Mouse (Mus musculus) urinary bladder, postnatal 14 days (tissue): ENCODE data around the gene Gtf3c5.
A peak's percentile ranks its signal among the peaks of the same experiment; 100 is the strongest.

Source experiments
- DNase-seq: peaks from one replicate; pipeline ENCODE4 v3.0.0; 2021; ENCODE audit warnings: low spot score

The Gtf3c5 gene

DNA sequence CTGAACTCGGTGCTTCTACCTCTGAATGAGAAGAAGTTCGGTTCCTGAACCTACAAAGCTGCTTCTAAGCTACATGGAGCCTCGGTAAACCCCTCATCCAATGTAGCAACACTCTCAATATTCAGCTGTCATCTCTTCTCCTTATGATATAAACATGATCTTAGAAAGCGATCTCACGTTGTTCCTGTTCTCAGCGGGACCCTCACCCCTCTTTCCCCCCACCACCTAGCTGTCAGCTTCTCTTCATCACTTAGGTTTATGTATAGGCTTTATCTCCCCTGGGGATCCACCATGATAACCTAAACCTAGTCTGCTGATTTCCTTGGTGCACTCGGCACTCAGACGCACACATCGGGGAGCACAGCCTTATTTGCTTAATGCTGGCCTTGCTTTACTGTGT lies at the start of gene Gtf3c5:
TSS of gene Gtf3c5 (minus strand) at position 101 of the 400 bp plus-strand sequence.
- no peak for DNase-seq

DNA sequence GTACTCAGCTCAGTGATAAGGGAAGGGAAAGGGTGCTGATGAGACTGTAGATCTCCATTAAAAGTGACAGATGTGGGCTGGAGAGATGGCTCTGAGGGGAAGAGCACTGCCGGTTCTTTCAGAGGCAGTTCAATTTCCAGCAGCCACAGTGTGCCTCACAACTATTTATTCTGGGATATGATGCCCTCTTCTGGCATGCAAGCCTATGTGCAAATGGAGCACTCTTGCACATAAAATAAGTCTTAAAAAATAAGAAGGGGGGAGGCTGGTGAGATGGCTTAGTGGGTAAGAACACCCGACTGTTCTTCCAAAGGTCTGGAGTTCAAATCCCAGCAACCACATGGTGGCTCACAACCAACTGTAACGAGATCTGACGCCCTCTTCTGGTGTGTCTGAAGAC lies 49.6 kb upstream of the Gtf3c5 start:
- DNase-seq = no peak

DNA sequence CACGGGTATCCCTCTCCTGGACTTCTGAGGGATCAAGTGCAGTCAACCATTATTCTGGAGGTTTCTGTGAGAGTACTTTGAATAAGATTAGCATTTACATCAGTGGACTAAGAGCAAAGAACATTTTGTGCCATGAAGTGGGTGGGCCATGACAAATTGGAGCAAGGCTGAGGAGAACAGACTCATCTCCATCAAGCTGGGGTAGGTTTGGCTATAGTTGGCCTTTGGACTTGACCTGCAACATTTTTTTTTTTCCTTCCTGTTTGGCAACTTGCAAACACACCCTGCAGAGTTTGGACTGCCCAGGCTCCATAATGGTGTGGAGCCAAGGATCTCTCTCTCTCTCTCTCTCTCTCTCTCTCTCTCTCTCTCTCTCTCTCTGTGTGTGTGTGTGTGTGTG lies 49.1 kb upstream of the Gtf3c5 start:
- DNase-seq = no peak

DNA sequence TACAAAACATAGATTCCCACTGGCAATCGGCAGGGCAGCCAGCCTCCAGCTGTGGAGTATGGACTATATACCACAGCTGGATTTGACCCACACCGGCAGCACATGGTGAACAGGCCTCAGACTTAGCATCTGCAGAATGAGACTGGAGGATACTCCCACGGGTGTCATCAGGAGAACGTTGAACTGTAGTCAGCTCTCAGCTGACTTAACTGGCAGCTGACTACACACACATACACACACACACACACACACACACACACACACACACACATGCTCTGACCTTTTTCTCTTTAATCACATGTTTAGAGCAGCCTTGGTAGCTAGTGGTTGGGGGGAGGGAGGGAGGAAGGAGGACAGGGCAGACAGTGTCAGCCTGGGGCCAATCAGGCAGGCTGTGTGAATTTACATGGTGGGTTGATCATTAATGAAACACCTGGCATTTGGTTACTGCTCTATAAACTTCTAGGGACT lies 46.4 kb upstream of the Gtf3c5 start:
- DNase-seq = no peak

DNA sequence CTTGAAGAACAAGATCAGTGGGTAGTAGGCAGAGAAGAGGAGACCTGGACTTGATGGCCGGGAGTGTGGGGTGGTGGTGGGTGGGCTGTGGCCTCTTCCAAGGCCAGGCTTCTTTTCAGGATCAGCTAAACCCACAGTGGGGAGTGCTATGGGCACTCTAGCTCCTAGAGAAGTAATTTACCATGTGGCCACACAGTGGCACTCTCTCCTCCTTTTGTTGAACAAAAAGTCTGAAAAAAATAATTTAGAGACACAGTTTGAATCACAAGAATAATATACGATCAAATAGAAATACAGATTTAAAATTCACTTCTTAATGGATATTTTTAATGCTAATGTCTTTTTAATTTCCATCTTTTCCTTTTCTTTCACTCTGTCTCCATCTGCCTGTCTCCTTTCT lies 44.5 kb upstream of the Gtf3c5 start:
- no peak for DNase-seq

DNA sequence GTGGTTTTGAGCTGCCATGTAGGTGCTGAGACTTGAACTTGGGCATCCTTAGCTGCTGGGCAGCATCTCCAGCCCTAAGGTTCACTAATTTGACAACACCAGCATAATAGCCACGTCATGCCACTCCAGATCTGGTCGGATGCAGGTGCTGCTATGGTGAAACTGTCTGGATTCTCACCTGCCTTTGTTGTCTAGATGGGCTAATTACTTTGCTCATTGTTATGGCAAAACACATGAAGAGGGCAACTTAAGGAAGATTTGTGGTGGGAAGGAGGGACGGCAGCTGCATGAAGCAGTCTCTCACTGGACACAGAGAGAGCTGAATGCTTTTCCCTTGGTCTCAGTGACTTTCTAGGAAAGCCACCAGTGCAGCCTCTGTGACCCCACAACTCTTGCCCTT lies 42.5 kb upstream of the Gtf3c5 start:
- DNase-seq = no peak

DNA sequence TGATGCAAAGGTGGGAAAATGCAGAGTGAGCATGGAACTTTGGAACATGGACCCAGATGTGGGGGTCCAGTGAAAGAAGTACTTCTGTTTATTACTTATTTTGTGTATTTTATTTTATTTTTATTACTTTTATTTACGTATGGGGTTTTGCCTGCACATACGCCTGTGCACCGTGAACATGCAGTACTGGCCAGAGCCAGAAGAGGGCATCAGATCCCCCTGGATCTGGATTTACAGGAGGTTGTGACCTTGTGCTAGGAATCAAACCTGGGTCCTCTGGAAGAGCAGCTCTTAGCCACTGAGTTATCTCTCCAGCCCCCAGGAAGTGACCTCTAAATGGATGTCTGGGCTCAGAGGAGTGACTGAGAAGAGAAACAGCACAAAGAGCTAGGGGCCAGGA lies 41.3 kb upstream of the Gtf3c5 start:
- DNase-seq = no peak

DNA sequence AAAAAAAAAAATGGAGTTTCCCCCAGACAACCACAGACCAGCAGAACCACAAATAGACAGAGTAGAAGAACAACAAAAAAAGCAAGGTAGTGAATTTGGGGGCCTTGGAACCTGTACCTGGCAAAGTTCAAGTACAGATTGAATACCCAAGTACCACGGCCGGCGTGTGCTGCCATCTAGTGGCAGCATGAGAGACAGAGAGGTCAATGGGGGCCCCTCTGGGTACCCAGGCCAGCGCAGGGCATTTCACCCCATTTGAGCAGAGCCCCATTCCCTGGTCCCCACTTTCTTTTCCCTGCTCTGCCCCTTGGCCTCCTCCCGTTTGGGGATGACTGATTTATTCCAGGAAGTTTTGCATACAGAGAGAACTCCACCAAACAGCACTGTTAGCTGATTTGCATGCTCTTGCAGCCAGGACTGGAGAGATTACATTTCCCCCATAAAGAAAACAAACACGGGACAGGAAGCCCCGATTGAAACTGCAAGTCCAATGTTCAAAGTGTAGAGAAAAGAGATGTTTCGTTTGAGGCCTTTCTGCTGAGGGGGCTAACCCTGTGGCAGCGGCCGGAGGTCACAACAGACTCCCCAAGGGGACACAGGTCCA lies 39.1 kb upstream of the Gtf3c5 start:
- DNase-seq = peak; percentile 15

GRCm38 (mm10) chr2:28621664-28622171 lies 38.2 kb upstream of the Gtf3c5 start, which contains the start of gene Gfi1b:
Gfi1b (minus strand) TSS chr2:28621982.
- DNase-seq = no peak

- no peak for DNase-seq
These were observed 37.6 kb upstream of the Gtf3c5 start for GRCm38 (mm10) chr2:28621111-28621510.

DNA sequence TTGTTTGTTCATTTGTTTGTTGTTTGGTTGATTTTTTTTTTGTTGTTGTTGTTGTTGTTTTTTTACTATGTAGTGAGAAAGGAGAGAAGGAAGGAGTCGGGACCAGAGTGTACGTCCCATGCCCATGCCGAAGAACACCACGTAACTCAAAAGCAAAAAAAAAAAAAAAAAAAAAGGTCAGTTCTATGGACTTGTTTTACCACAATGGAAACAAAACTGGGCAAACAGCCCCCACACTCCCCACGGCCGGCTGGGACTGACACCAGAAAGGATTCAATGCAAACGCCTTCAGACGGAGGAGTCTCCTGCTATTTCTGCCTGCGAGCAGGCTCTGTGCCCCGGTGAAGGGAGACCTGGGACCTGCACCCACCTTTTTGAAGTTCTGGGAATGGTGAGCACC lies 37.0 kb upstream of the Gtf3c5 start:
- no peak for DNase-seq

DNA sequence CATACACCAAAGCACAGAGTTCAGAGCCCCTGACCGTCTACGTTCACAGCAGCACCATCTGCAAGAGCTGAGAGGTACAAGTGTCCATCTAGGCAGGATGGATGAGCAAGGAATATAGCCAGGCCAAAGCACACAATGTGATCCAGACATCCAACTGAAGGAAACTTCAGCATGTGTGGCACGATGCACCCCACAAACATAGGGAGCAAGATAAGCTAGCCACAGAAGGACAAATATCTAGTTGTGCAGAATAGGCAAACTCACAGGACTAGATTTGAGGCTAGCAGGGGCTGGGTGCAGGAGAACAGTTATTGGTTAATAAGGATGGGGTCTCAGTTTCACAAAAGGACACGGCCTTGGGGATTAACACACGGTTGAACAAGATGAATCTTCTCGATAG lies 35.8 kb upstream of the Gtf3c5 start:
- no peak for DNase-seq

DNA sequence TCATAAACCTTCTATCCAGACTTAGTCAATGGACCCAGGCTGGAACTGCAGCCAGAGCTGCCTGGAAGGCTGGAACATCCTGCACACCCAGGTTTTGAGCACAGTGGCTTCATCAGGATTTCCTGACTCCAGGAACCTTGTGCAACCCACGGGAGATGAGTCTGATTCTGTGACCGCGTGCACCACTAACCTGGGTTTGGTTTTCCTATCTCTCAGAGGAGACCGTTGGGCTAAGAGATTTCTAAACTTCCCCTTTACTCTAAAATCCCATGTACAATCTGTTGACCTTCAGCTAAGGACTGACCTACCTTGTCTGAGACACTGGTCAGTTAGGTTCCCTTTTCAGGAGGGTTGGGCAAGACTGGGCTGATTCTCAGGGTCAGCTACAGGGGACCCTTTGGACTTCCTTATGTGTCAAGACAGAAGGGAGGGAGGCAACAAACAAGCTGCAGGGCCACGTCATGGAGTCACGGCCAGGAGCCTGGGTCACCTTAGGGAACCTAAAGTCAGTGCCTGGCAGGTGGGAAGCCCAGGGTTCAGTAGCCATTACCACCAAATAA lies 35.3 kb upstream of the Gtf3c5 start:
- DNase-seq = no peak

- no peak for DNase-seq
These were observed 34.2 kb upstream of the Gtf3c5 start for GRCm38 (mm10) chr2:28617498-28618486.

DNA sequence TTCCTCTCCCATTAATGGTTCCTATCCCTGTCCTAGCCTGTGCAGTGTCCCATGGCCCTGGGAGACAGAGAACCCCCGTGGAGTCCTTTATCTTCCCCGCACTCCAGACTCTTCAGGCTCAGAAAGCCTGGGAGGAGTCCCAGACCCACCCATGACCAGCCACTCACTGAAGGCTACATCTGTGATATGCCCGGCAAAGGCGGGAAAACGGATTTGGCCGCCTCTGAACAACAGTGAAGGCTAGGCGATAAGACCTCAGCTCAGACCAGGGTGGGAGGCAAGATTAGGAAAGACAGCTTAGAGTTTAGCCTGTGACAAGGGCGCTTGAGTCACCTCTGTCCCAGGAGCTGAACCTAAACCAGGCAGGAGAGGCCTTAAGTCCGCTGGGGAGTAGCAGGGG lies 33.3 kb upstream of the Gtf3c5 start:
- no peak for DNase-seq

- DNase-seq = no peak
These were observed 32.8 kb upstream of the Gtf3c5 start for GRCm38 (mm10) chr2:28616358-28616757.

- no peak for DNase-seq
These were observed 30.0 kb upstream of the Gtf3c5 start for GRCm38 (mm10) chr2:28613599-28613998.

- DNase-seq = no peak
These were observed 29.0 kb upstream of the Gtf3c5 start for GRCm38 (mm10) chr2:28612436-28613063.

DNA sequence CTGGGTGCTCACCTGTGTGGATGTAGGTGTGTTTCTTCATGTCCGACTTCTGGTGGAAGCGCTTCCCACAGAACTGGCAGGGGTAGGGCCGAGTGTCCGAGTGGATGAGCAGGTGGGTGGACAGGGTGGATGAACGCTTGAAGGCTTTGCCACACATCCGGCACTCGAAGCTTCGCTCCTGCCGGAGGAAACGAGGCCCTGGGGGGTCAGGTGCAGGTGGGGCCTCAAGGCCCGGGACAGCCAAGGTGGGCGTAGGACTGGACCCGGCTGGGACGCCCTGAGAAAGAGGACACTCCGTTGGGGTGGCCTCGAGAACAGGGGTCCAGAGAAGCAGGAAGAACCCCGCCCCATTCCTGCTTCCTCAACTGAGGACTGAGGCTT lies 27.8 kb upstream of the Gtf3c5 start:
- DNase-seq = no peak

DNA sequence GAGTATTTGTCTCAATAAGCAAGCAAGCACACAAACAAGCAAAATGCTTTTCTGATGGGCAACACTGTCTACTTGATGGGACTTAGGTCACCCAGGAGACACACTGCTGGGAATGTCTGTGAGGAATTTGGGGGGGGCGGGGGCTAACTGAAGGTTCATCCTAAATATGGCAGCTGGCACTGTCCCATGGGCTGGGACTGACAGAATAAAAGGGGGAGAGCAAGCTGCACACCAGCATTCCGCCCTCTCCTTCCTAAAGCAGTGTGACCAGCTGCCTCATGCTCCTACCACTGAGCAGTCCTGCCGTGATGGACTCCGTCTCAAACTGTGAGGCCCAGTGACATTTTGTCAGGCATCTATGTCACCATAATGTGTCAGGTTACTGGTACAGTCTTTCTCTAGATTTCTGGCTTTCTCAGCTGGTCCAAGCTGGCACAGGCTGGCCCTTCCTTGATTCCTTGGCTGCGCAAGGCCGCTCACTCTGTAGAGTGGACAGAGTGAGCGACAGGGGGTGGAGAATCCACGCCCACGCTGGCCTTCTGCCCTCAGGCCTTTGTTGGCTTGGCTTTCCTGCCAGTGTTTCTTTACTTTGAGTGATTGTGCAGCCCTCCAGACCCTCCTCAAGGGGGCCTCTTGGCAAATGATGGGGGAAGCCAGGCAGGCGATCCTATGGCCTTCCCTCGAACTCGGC lies 27.3 kb upstream of the Gtf3c5 start:
- DNase-seq = no peak

DNA sequence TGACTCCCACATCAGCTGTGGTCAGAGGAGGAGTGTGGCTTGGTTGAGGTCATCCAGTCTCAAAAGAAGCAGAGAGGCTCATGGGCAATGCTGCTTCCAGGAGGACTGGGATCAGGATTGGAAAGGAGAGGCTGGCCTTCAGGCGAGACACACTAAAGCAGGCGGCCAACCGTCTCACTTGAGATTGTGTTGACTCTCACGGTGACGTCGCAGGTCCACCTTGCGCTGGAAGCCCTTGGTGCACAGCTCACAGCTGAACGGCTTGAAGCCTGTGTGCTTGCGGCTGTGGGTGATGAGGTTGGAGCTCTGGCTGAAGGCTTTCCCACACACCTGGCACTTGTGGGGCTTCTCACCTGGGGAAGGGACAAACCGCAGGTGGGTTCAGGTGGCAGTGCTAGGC lies 26.3 kb upstream of the Gtf3c5 start:
- DNase-seq = no peak
